Mouse (Mus musculus): ENCODE results near the gene Mxd4.

GRCm38 (mm10) chr5:34124131-34124530, 63.4 kb downstream of the Mxd4 start:
- no peak for TF ChIP-seq CTCF (IDR thresholded peaks at IDR 0.05; ENCODE audit: borderline replicate concordance, extremely low read depth, insufficient read depth, insufficient read length)
- no peak for TF ChIP-seq POLR2A (IDR thresholded peaks at IDR 0.05; ENCODE audit: borderline replicate concordance, extremely low read depth, insufficient read depth, insufficient read length, poor library complexity, severe bottlenecking)

Measured in brain, embryonic 14.5 days (tissue).